Mouse (Mus musculus) ES-E14 (cell line): ENCODE data around the gene Rbpj.

ENCODE experiments used
- MAFK ChIP-seq: IDR thresholded peaks from 2 replicates; pipeline ENCODE4 v1.6.1; 2014; ENCODE audit warnings: mild to moderate bottlenecking, low read depth, low read length, inconsistent platforms; ENCODE audit not compliant: insufficient read depth
- ZNF384 ChIP-seq: IDR thresholded peaks from 2 replicates; pipeline ENCODE4 v1.6.1; 2012; ENCODE audit warnings: low read depth, low read length, inconsistent platforms

DNA sequence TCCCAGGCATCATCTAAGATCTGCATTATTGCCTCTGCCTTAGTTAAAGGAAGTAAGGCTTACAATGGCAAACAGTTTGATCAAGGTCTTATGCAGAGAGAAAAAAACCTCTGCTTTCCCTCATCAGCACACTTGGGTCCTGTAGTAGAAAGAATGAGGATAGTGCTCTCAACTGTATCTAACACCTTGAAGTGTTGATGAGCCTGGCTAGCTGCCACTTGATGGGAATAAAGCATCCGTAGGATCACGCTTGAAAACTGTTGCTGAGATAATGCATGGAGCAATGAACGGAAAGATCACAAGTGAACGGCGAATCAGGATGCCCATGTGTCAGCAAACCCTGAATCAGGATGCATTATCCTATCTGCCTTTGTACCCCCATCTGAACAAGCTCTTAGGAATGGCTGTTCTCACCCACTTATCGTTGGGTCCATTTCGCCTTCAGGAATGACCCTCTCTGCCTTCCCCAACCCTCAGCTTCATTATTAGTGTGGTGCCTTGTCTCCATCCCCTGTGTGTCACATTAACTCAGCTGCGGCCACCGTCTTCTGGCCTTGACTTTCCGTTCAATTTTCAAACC is 54.1 kb downstream of the Rbpj start:
- TF ChIP-seq ZNF384 (no peak), MAFK (no peak)
